Mouse (Mus musculus): ENCODE measurements around the gene Gm2174. TPM values are rescaled to one million over a fixed set of nuclear protein-coding genes. Genes with fewer than 3 reads are reported as not detected.
A peak's percentile ranks its signal among the peaks of the same experiment; 100 is the strongest.

The Gm2174 gene
- not detected for total RNA-seq (2021)
- polyA plus RNA-seq (2012; rRNA removed) = not detected in 2 replicates
- long read RNA-seq = 0 reads

DNA sequence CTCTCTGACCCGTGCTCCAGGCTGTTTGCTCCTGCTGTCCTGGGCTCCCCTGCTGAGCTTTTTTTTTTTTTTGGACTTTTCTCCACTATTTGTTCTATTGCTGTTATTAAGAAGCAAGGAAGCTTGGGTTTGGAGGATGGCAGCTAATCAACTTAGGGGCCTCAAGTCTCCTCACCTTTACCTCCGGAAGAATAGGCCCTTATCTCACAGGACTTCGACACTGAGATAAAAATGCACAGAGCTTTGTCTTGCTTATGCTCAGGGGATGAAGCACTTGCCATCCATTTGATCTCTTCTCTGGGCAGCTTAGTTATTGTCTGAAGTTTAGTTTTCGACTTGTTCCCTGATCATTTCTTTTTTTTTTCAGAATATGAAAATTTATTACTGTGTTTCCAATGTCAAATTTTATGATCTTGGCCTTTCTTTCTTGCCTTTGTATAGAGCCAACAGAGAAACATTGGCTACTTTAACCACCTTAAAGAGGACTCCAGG lies at the start of gene Gm2174:
TSS of gene Gm2174 (plus strand) at position 442 of the 492 bp plus-strand sequence.
- no peak for DNase-seq

- DNase-seq = no peak
These were observed 43.1 kb upstream of the Gm2174 start for GRCm38 (mm10) chrX:56404646-56405045.

GRCm38 (mm10) chrX:56405482-56405881 lies 42.3 kb upstream of the Gm2174 start:
- DNase-seq = no peak

GRCm38 (mm10) chrX:56406128-56406527 lies 41.6 kb upstream of the Gm2174 start:
- DNase-seq = no peak

- no peak for DNase-seq
These were observed 31.5 kb upstream of the Gm2174 start for GRCm38 (mm10) chrX:56416277-56416676.

GRCm38 (mm10) chrX:56417541-56417940 lies 30.2 kb upstream of the Gm2174 start:
- no peak for DNase-seq

- DNase-seq = no peak
These were observed 17.2 kb upstream of the Gm2174 start for GRCm38 (mm10) chrX:56430601-56431000.

GRCm38 (mm10) chrX:56435758-56436283 lies 11.9 kb upstream of the Gm2174 start:
- no peak for DNase-seq

DNA sequence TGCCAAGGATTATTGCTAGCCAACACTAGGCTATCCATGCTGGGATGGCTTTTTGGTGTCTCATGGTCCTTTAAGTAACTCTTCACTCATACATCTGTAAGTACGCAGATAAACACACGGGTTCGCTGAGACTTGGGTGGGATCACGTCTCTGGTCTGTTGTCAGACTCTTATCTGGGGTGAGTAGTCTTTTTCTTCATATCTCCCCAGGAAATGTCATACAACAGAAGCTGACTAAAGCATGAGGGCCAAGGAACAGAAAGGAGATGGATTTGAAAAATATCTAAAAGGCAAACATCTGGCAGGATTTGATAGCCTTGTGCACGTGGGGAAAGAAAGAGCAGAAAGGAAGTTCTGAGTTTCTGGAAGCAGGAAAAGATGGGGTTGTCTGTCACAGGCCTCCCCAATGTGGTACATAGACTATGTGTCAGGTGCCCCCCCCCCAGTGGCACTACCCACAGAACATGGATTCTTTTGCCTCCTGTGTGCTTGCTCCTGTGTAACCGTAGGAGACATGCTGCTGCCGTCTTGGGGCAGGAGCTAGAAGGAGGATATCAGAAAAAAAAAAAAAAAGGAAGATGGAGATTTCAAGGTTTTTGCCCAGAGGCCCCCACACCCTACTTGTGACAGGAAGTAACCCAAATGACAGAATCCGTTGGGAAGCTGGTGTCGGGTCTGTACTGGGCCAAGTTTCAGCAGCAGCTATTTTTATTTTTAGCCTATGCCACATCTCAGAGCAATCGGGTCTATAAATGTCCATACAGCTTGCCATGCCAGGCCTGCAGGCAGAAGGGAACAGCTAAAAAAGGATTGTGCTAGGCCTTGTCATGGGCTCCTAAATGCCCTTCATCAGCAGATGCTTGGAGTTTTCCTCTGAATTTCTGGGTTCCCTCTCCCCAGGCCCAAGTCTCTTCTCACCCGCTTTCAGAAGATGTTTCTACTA lies 1.0 kb upstream of the Gm2174 start:
- no peak for DNase-seq

GRCm38 (mm10) chrX:56454671-56455371 lies 7.1 kb downstream of the Gm2174 start, which contains the start of gene Ints6l:
TSS of gene Ints6l (plus strand) at chrX:56454857.
- DNase-seq = peak; percentile 89

DNA sequence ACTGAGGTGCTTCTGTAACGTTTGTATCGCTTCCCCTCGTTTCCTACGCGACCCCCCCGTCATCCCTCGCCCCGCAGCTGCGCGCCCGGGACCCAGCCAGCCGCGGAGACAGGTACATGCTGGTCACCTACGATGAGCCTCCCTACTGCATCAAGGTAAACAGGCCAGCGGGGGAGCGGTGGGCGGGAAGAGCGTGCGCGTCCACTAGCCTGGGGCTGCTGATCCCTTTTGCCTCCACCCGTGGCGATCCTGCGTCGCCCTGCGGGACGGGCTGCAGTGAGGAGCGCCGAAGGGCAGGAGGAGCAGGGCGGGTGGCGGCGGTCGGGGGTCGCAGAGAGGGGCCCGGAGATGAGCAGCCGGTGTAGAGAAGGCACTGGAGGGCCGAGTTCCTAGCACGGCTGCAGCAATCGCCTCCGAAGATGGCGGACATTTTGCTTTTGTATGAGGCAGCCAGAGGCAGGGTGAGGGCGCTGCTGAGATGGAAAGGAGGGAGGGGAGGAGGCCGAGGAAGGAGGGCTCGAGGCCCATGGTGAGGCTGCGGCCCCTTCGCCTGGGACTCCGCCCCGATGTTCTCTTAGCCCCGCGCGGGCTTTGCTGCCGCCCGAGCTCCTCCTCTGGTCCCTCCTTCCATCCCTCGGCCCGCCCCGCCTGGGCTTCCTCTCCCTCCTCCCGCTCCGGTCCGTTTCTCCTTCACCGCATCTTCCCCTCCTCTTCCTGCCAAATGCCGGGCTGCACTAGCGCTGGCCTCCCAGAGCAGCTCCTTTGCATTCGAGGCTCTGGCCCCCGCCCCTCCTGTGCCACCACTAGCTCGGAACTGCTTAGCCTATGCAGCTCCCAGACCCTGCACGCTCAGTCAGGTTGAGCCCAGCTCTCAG lies 7.8 kb downstream of the Gm2174 start:
- peak; percentile 94 for DNase-seq

DNA sequence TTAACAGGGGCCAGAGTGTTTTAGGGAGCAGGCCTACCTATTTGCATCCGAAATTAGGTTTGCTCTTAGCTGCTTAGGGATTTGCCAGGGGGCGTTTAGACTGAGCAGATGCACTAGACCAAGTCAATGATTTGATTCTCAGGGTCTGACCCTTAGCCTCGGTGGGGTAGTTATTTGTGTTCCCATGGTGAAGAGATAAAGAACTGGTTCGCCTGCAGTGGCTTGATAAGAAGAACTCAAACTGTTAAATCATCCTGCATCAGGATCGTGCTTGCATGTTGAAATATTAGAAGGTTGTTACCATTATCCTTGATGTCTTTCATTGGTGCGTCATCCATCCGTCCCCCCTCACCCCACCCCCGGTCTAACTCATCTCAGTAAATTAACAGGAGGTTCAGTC lies 8.6 kb downstream of the Gm2174 start:
- peak; percentile 54 for DNase-seq

DNA sequence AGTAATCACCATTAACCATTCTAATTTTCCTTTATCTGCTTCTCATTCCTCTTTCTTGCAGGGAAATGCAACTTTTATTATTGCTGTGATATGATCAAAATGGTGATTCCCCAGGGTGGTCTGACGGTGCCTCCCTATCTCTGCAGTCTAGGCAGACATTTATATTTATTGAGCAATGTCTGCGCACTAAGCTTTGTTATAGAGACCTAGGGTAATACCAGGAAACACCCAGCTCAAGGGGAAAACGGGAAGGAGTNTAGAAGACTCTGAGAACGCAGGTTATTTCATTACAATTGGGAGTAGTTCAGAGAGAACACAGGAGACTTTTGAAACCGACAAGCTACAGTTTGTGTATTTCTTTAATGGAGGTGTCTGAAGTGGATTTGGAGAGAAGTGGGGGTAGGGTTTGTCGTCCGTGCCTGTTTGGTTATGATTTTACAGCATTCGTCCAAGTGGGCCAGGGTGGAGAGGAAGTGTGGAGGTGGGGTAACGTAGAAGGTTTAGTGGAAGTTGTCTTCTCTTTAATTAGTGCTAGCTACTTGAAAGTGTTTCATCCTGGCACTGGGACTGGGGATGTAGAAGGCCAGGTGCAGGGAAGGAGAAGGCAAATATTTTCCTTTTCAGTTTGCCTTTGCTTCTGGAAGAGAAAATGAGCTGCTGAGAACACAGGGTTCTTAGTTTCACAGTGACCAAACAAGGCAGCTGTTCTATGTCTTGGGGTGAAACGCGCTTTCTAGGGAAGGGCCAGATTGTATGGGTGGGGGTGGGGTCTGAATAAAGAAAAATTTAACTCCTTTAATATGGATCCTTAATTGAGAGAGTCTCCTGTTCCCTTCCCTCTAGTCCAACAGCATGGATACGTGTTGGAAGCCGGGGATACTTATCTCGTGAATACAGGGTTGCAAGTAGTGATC lies 14.5 kb downstream of the Gm2174 start:
- no peak for DNase-seq

DNA sequence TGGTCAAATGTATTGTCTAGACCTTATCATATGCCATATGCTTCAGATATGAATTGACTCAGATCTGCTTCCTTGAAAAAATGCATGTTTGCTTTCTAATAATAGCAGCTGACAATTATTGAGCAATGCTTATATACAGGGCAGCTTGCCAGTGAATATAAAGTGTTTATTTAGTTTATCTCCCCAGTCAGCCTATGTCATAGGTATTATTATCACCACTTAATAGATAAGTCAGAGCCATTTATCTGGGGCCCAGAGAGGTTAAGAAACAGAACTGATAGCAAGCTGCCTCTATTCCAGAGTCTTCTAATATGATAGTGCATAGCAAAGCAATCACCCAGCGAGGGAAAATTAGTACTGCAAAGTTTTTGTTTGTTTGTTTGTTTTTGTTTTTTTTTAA lies 17.1 kb downstream of the Gm2174 start:
- no peak for DNase-seq

GRCm38 (mm10) chrX:56467688-56468087 lies 19.9 kb downstream of the Gm2174 start:
- DNase-seq = no peak

DNA sequence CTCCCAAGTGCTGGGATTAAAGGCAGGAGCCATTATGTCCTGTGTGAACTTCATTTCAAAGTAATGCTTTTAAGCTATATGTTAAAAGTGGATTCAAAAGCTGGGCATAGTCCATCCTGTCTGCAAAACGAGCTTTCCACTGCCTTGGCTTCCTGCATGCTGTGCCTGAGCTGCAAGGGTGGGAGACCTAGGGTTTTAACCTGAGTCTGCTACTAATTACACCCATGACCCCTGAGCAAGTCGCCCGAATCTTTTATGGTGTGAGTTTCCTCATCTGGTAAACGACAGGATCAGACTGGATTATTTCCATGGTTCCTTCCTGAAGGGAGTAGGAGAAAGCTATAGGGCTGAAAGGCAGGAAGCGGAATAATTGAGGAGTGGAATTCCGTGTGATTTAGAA lies 20.7 kb downstream of the Gm2174 start:
- no peak for DNase-seq

DNA sequence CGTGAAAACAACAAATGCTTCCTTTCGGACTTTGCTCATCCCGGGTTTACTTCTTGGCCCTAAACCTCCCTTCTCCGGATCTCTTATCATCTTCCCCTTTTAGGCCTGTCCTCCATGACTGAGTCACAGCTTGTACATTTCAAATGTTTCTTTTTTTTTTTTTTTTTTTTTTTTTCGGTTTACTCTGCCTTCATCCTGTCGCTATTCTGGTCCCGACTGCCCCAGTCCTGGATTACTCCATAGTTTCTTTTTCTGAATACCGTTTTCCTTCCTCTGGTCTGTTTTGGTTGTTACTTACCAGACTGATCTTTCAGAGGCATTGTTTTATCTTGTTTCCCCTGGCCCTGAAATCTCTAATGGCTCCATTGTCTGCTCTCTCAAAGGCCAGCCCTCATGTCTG lies 26.3 kb downstream of the Gm2174 start:
- peak; percentile 13 for DNase-seq

- DNase-seq = no peak
These were observed 29.8 kb downstream of the Gm2174 start for GRCm38 (mm10) chrX:56477553-56477952.

DNA sequence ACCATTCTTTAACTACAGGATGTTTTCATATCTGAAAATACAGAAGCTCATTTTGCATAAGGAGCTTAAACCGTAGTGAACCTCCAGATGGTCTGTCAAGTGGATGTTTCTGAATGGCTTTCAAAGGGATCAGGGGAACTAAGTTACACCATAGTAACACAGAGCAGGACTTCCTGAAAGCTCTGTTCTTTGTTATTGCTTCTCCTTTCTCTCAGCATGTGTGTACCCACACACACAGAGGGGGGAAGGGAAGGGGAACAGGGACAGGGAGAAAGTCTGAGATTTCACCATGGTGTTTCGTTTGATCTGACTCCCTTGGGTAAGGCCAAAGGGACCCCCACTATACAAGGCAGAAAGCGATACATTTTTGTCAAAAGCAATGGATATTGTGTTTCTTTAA lies 34.1 kb downstream of the Gm2174 start:
- DNase-seq = no peak

DNA sequence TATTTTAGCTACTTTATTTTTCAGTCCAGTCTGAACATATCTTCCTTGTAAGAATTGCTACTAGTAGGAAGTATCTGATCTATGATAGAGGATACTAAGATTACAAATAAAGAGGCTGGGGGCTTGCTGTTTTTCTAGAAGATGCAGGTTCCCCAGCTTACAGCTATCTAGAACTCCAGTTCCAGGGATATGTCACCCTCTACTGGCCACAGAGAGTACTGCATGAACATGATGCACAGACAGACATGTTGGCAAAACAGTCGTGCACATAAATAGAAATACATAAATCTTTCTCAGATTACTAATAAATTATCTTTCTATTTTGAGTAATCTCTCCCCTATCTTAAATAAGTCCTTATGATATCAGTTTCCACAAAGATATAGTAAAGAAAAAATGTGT lies 42.0 kb downstream of the Gm2174 start:
- peak; percentile 55 for DNase-seq

Measured in adrenal gland, adult 2 months (tissue).